Mouse (Mus musculus) E14TG2a.4 (cell line): ENCODE measurements around the gene Slc19a1.

Experiments
- CTCF ChIP-seq: conservative IDR thresholded peaks from 2 replicates; pipeline ENCODE4 v1.5.1; 2014; ENCODE audit warnings: low read length
- NANOG ChIP-seq: IDR thresholded peaks from 2 replicates; pipeline ENCODE4 v1.6.1; 2014; ENCODE audit warnings: borderline replicate concordance, low read length, mixed read lengths
- POU5F1 ChIP-seq: IDR thresholded peaks from 2 replicates; pipeline ENCODE4 v1.6.1; 2014; ENCODE audit warnings: low read length, borderline replicate concordance

DNA sequence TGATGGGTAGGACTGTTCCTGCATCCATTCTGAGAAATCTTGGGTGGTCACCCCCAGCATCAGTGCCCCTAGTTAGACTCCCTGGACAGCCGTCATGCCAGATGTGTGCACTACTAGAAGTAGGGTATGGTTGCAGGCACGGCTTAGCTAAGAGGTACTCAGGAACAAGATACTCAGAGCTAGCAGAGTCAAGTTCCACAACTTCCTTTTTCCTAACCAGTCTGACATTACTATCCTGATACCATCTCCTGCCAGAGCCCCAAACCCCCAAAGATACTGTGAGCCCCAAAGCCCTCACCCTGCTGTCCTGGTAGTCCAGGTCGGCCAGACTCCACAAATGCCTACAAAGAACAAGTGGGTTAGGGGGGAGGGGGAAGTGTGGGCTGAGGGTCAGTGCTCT, 32.2 kb downstream of the Slc19a1 start:
- TF ChIP-seq CTCF (no peak), NANOG (no peak), POU5F1 (no peak)
